28 mouse cellular contexts compared by ENCODE assay signal in the genomic region with DNA sequence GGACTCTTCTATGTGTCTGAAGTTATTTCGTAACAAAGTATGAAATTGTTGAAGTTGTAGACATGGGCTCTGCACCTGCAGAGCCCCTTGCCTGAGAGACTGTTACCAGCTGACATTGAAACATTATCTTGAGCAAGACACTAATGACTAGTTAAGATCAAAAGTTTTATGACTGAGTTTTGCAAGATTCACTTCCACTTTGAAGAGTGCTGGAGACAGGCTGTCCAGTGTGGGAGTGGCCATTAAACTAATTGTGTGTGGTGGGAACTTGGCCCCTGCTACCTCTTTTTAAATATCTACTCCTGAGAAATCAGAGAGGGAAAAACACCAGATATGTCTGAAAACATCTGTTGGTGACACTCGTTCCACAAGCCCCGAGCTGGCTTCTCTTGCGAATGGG. TPM values are rescaled to one million over a fixed set of nuclear protein-coding genes. Genes with fewer than 3 reads are reported as not detected.
DNase-seq lines count a peak whose midpoint lies in the region; ATAC-seq and TF ChIP-seq lines count a peak whose summit lies in the region.
"Had no signal": no experiment of that assay in that cellular context is flagged by ENCODE, and none has a peak within 500 bp of the region (broad histone marks: within the 10 kb centered on the region; RNA-seq: fewer than 3 reads in every experiment).

No protein-coding gene starts in this region.

- no peak overlapping the region for H3K4me2 ChIP-seq in kidney, postnatal 0 days (ENCODE audit: low read length)
- H3K4me2 ChIP-seq in kidney, embryonic 16.5 days (replicated peaks; ENCODE audit: low read depth, low read length): no peak overlapping the region
- no peak overlapping the region for H3K4me2 ChIP-seq in neural tube, embryonic 15.5 days
- H3K4me2 ChIP-seq: embryonic facial prominence, embryonic 15.5 days; forebrain, embryonic 15.5 days; heart, embryonic 15.5 days; hindbrain, embryonic 14.5 days had no signal

- no peak overlapping the region for H3K27ac ChIP-seq in kidney, postnatal 0 days
- no peak overlapping the region for H3K27ac ChIP-seq in kidney, embryonic 16.5 days (ENCODE audit: low read length)
- H3K27ac ChIP-seq in neural tube, embryonic 15.5 days (replicated peaks): no peak overlapping the region
- H3K27ac ChIP-seq: embryonic facial prominence, embryonic 15.5 days; forebrain, embryonic 15.5 days; heart, embryonic 10.5 days; heart, embryonic 15.5 days; hindbrain, embryonic 10.5 days; hindbrain, embryonic 14.5 days had no signal

- no peak for TF ChIP-seq CTCF in kidney, postnatal 0 days (IDR thresholded peaks at IDR 0.05; ENCODE audit: low read depth)

- no peaks in the 10 kb centered on the region for H3K4me1 ChIP-seq in kidney, postnatal 0 days (replicated peaks; ENCODE audit: insufficient read depth, low read length)
- H3K4me1 ChIP-seq in kidney, embryonic 16.5 days (ENCODE audit: insufficient read depth, low read length): no peaks in the 10 kb centered on the region
- H3K4me1 ChIP-seq in neural tube, embryonic 15.5 days: no peaks in the 10 kb centered on the region
- H3K4me1 ChIP-seq: forebrain, embryonic 15.5 days; heart, embryonic 10.5 days had no signal

- H3K9me3 ChIP-seq in kidney, postnatal 0 days (replicated peaks; ENCODE audit: low read length): no peaks in the 10 kb centered on the region
- no peaks in the 10 kb centered on the region for H3K9me3 ChIP-seq in kidney, embryonic 16.5 days (ENCODE audit: low read length)
- H3K9me3 ChIP-seq in neural tube, embryonic 15.5 days (replicated peaks): no peaks in the 10 kb centered on the region
- H3K9me3 ChIP-seq: embryonic facial prominence, embryonic 15.5 days; forebrain, embryonic 15.5 days; heart, embryonic 10.5 days; heart, embryonic 15.5 days; hindbrain, embryonic 10.5 days had no signal

- no peak for ATAC-seq in kidney, postnatal 0 days (replicated peaks; ENCODE audit: low FRiP score, low read depth)
- no peak for ATAC-seq in kidney, embryonic 16.5 days (ENCODE audit: low FRiP score, low TSS enrichment)
- ATAC-seq in megakaryocyte, adult 5-6 weeks (ENCODE audit: poor library complexity, severe bottlenecking): peak; percentile 68
- no peak for ATAC-seq in cerebellum, adult (ENCODE audit: insufficient number of reproducible peaks, low FRiP score, low TSS enrichment)
- ATAC-seq in neural tube, embryonic 15.5 days (ENCODE audit: low FRiP score): no peak
- ATAC-seq: activated CD4-positive, CD25-positive, alpha-beta regulatory T cell, adult 4 months; forebrain, embryonic 15.5 days; Patski had no signal

- no peaks in the 10 kb centered on the region for H3K27me3 ChIP-seq in kidney, postnatal 0 days (ENCODE audit: insufficient read depth, low read length)
- no peaks in the 10 kb centered on the region for H3K27me3 ChIP-seq in kidney, embryonic 16.5 days (ENCODE audit: insufficient read depth, low read length)
- H3K27me3 ChIP-seq in neural tube, embryonic 15.5 days (replicated peaks): peaks cover 16% of the 10 kb centered on the region; the same call in 1 of the 2 replicates
- H3K27me3 ChIP-seq: CH12.LX; embryonic facial prominence, embryonic 15.5 days; Patski had no signal

- H3K4me3 ChIP-seq in kidney, postnatal 0 days (replicated peaks; ENCODE audit: low read depth, low read length): no peak overlapping the region
- no peak overlapping the region for H3K4me3 ChIP-seq in kidney, embryonic 16.5 days (ENCODE audit: low read length)
- H3K4me3 ChIP-seq in neural tube, embryonic 15.5 days (replicated peaks): no peak overlapping the region
- H3K4me3 ChIP-seq: embryonic facial prominence, embryonic 15.5 days; erythroblast, embryonic 14.5 days; forebrain, embryonic 15.5 days; heart, embryonic 10.5 days; heart, embryonic 15.5 days; hindbrain, embryonic 10.5 days had no signal

- DNase-seq in kidney, postnatal 0 days (ENCODE audit: low spot score): peak; percentile 51
- peak; percentile 5 for DNase-seq in fat pad, adult 2 months (ENCODE audit: extremely low read depth, low read depth, low spot score)
- DNase-seq in left cerebral cortex, adult 9 months (ENCODE audit: low spot score in 2 of 2): no peak
- DNase-seq: adrenal gland, postnatal 14 days; cerebellum, adult 2 months; cerebellum, postnatal 10 days; embryo, embryonic 11 days; heart, adult 18-20 months; heart, postnatal 14 days had no signal

- no peak overlapping the region for H3K9ac ChIP-seq in kidney, postnatal 0 days (ENCODE audit: low read depth, low read length)
- H3K9ac ChIP-seq in kidney, embryonic 16.5 days (replicated peaks; ENCODE audit: low read length): no peak overlapping the region
- H3K9ac ChIP-seq in neural tube, embryonic 15.5 days (replicated peaks): no peak overlapping the region
- H3K9ac ChIP-seq: embryonic facial prominence, embryonic 15.5 days; forebrain, embryonic 15.5 days; heart, embryonic 15.5 days; hindbrain, embryonic 14.5 days had no signal

- H3K36me3 ChIP-seq in kidney, postnatal 0 days (ENCODE audit: insufficient read depth, low read length): no peaks in the 10 kb centered on the region
- H3K36me3 ChIP-seq in kidney, embryonic 16.5 days (ENCODE audit: insufficient read depth, low read length): no peaks in the 10 kb centered on the region
- H3K36me3 ChIP-seq in neural tube, embryonic 15.5 days: no peaks in the 10 kb centered on the region
- H3K36me3 ChIP-seq: embryonic facial prominence, embryonic 15.5 days; forebrain, embryonic 15.5 days; heart, embryonic 10.5 days; heart, embryonic 15.5 days; hindbrain, embryonic 10.5 days had no signal

- 33% methylated on average over 4 of the region's 4 CpGs for WGBS in kidney, postnatal 0 days
- WGBS in kidney, embryonic 16.5 days: 41% methylated on average over 4 of the region's 4 CpGs
- 82% methylated on average over 4 of the region's 4 CpGs for WGBS in neural tube, embryonic 15.5 days

RNA-seq across cellular contexts. Expression of a gene that starts 5.1 kb away (rescaled TPM):
- 0.36 and 0.47 TPM in 2 replicates for polyA plus RNA-seq in kidney, postnatal 0 days (2015; fragmentation: Nextera tagmentation; extraction: Ambion mirVana)
- 0.26 and 0.39 TPM in 2 replicates for polyA plus RNA-seq in kidney, embryonic 16.5 days (2015; fragmentation: Nextera tagmentation; extraction: Ambion mirVana)
- total RNA-seq in megakaryocyte, adult 5-6 weeks (2015): 0.94 and 2.3 TPM in 2 replicates
- total RNA-seq in megakaryocyte, adult 5-6 weeks (2017): 0.45 and 0.81 TPM in 2 replicates
- polyA plus RNA-seq in neural tube, embryonic 15.5 days (2015; fragmentation: Nextera tagmentation; extraction: Ambion mirVana): 0.19 and 0.22 TPM in 2 replicates
- total RNA-seq: CH12.LX had no signal

RNA-seq across cellular contexts. Expression of a gene that starts 42.4 kb away (rescaled TPM):
- polyA plus RNA-seq in kidney, postnatal 0 days (2015; fragmentation: Nextera tagmentation; extraction: Ambion mirVana): 113 and 123 TPM in 2 replicates
- polyA plus RNA-seq in kidney, embryonic 16.5 days (2015; fragmentation: Nextera tagmentation; extraction: Ambion mirVana): 62.8 and 72.2 TPM in 2 replicates
- 25.9 and 38.8 TPM in 2 replicates for total RNA-seq in megakaryocyte, adult 5-6 weeks (2015)
- total RNA-seq in megakaryocyte, adult 5-6 weeks (2017): 15.8 and 17.0 TPM in 2 replicates
- polyA plus RNA-seq in neural tube, embryonic 15.5 days (2015; fragmentation: Nextera tagmentation; extraction: Ambion mirVana): 66.1 and 66.4 TPM in 2 replicates

RNA-seq across cellular contexts. Expression of a gene that starts 44.6 kb away (rescaled TPM):
- not detected in 2 replicates for polyA plus RNA-seq in kidney, postnatal 0 days (2015; fragmentation: Nextera tagmentation; extraction: Ambion mirVana)
- not detected in 2 replicates for polyA plus RNA-seq in kidney, embryonic 16.5 days (2015; fragmentation: Nextera tagmentation; extraction: Ambion mirVana)
- total RNA-seq in megakaryocyte, adult 5-6 weeks (2015): not detected in 2 replicates
- total RNA-seq in megakaryocyte, adult 5-6 weeks (2017): not detected in 2 replicates
- not detected in 2 replicates for polyA plus RNA-seq in neural tube, embryonic 15.5 days (2015; fragmentation: Nextera tagmentation; extraction: Ambion mirVana)
- total RNA-seq: adrenal gland, adult 18-20 months; adrenal gland, postnatal 14 days; CH12.LX; gastrocnemius, adult 8-10 months; gastrocnemius, postnatal 36 days; heart, adult 18-20 months; heart, postnatal 14 days had no signal
- polyA plus RNA-seq: activated CD4-positive, CD25-positive, alpha-beta regulatory T cell, adult 4 months; cerebellum, adult 2 months; embryonic facial prominence, embryonic 11.5 days; embryonic facial prominence, embryonic 15.5 days; erythroblast, embryonic 14.5 days; forebrain, embryonic 11.5 days; forebrain, embryonic 15.5 days; heart, embryonic 10.5 days; heart, embryonic 15.5 days; hindbrain, embryonic 10.5 days; hindbrain, embryonic 14.5 days; Patski had no signal

RNA-seq across cellular contexts. Expression of a gene that starts 56.5 kb away (rescaled TPM):
- not detected in 2 replicates for polyA plus RNA-seq in kidney, postnatal 0 days (2015; fragmentation: Nextera tagmentation; extraction: Ambion mirVana)
- not detected in 2 replicates for polyA plus RNA-seq in kidney, embryonic 16.5 days (2015; fragmentation: Nextera tagmentation; extraction: Ambion mirVana)
- total RNA-seq in megakaryocyte, adult 5-6 weeks (2015): not detected in 2 replicates
- not detected in 2 replicates for total RNA-seq in megakaryocyte, adult 5-6 weeks (2017)
- polyA plus RNA-seq in neural tube, embryonic 15.5 days (2015; fragmentation: Nextera tagmentation; extraction: Ambion mirVana): not detected in 2 replicates
- total RNA-seq: adrenal gland, adult 18-20 months; adrenal gland, postnatal 14 days; CH12.LX; gastrocnemius, adult 8-10 months; gastrocnemius, postnatal 36 days; heart, adult 18-20 months; heart, postnatal 14 days had no signal
- polyA plus RNA-seq: cerebellum, adult 2 months; embryonic facial prominence, embryonic 11.5 days; embryonic facial prominence, embryonic 15.5 days; forebrain, embryonic 11.5 days; forebrain, embryonic 15.5 days; heart, embryonic 10.5 days; heart, embryonic 15.5 days; hindbrain, embryonic 10.5 days; hindbrain, embryonic 14.5 days; Patski had no signal

Comparison
In these comparisons a context has a peak if more than half of its experiments do, and no peak if none do; other contexts are left out.
1. DNase-seq: peak in kidney, postnatal 0 days (single experiment) and fat pad, adult 2 months (single experiment); none in left cerebral cortex, adult 9 months (0 of 2).